Mouse (Mus musculus) liver, embryonic 14.5 days (tissue): ENCODE results near the gene Tmem132b. TPM values are rescaled to one million over a fixed set of nuclear protein-coding genes. Genes with fewer than 3 reads are reported as not detected.

Experiments used
- ATAC-seq: fragments of 200-750 bp; cut with Nextera tagmentation; 2 replicates; pipeline ENCODE4 v1.8.0; 2017; ENCODE audit warnings: moderate number of reproducible peaks, mild to moderate bottlenecking, moderate library complexity; ENCODE audit not compliant: insufficient read depth
- DNase-seq, 3 experiments: peaks; one replicate each; pipeline ENCODE4 v3.0.0-alpha.2; 2012 to 2013; ENCODE audit warnings: low read depth in 3 of 3, low spot score in 3 of 3
- H3K27ac ChIP-seq: fragments of 300-500 bp; sonication (generic); 2 replicates; pipeline ENCODE4 v1.5.1; 2014; ENCODE audit warnings: moderate library complexity, mild to moderate bottlenecking, control low read depth, inconsistent platforms
- H3K27me3 ChIP-seq: fragments of 300-500 bp; sonication (generic); 2 replicates; pipeline ENCODE4 v1.6.1; 2014; ENCODE audit warnings: mild to moderate bottlenecking, low read length, moderate library complexity; ENCODE audit not compliant: control insufficient read depth, insufficient read depth
- H3K36me3 ChIP-seq: fragments of 300-500 bp; sonication (generic); replicated peaks from 2 replicates; pipeline ENCODE4 v1.6.1; 2014; ENCODE audit warnings: low read depth; ENCODE audit not compliant: control insufficient read depth, insufficient read depth
- H3K4me1 ChIP-seq, 2 experiments: fragments of 200-500 bp in 1 of 2; fragments of 300-500 bp in 1 of 2; sonication (generic) in 1 of 2; replicated peaks; 2 replicates each; pipeline ENCODE4 v1.6.1; 2012 to 2014; ENCODE audit warnings: antibody characterized with exemption in 1 of 2, inconsistent platforms in 1 of 2, low read length in 1 of 2; ENCODE audit not compliant: control insufficient read depth in 2 of 2, insufficient read depth in 2 of 2
- H3K4me2 ChIP-seq: fragments of 300-500 bp; sonication (generic); 2 replicates; pipeline ENCODE4 v1.6.1; 2014; ENCODE audit warnings: low read depth, mild to moderate bottlenecking, control low read depth, moderate library complexity
- H3K4me3 ChIP-seq, 2 experiments: fragments of 200-500 bp in 1 of 2; fragments of 300-500 bp in 1 of 2; sonication (generic) in 1 of 2; 2 replicates each; pipeline ENCODE4 v1.5.1; 2012 to 2014; ENCODE audit warnings: low read depth in 2 of 2, low read length in 2 of 2, mild to moderate bottlenecking in 2 of 2, control low read depth in 1 of 2, inconsistent platforms in 1 of 2, moderate library complexity in 1 of 2; ENCODE audit not compliant: insufficient read depth in 1 of 2
- H3K9ac ChIP-seq: fragments of 300-500 bp; sonication (generic); replicated peaks from 2 replicates; pipeline ENCODE4 v1.6.1; 2014; ENCODE audit warnings: mild to moderate bottlenecking, control low read depth, moderate library complexity
- H3K9me3 ChIP-seq: fragments of 300-500 bp; sonication (generic); 2 replicates; pipeline ENCODE4 v1.6.1; 2016; ENCODE audit warnings: low read length, mixed read lengths; ENCODE audit not compliant: control insufficient read depth
- CTCF ChIP-seq: IDR thresholded peaks from 2 replicates; pipeline ENCODE4 v1.5.1; 2016; ENCODE audit warnings: antibody characterized with exemption, low read depth, control low read depth
- EP300 ChIP-seq: IDR thresholded peaks from 2 replicates; pipeline ENCODE4 v1.6.1; 2016; ENCODE audit warnings: antibody characterized with exemption, low read depth
- WGBS: fragments of 180-500 bp; shearing (Covaris S2); extraction: QIAGEN DNeasy Blood & Tissue Kit; methylation state at CpG from one replicate; pipeline ENCODE4 v1.1.7; 2014; ENCODE audit not compliant: insufficient replicate concordance; 5-methylcytosine and 5-hydroxymethylcytosine counted together
- polyA plus RNA-seq, 2 experiments: library from polyadenylated mRNA; depleted of rRNA in 1 of 2; stranded (reverse) in 1 of 2; unstranded in 1 of 2; fragments of >200 nt; fragmentation: Nextera tagmentation in 1 of 2; extraction: Ambion mirVana in 1 of 2; gene quantifications; 2 replicates each; pipeline versions ENCODE4 v1.2.1 to v1.2.3; 2012 to 2014

The Tmem132b gene
- polyA plus RNA-seq, 2 experiments, result not detected

DNA sequence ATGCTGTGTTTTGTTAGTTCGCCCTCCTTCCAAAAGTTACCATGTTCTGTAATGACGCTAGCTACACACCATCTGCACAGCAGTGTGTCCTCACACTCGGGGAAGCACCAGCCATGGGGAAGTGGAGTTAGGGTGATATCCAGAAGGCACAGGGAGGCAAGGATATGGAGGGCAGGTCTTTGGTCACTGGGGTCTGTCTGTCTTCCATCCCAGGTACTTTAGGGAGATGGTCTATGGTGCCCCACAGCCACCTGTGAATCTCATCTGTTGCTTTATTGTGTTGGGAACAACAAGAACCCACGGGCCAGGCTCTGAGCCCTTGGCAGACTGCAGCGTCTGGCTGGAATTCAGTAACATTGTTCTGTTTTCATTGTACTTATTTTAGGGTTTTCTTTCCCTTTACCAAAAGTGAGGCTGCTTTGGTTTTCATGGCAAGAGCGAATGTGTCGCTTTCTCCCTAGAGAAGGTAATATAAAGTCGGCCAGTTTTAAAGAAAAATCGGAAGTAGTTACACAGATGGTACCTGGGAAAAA lies 96.3 kb downstream of the Tmem132b start:
- H3K36me3 ChIP-seq, result no peaks in the 10 kb centered on the region
- no peaks in the 10 kb centered on the region for H3K4me1 ChIP-seq
- H3K9me3 ChIP-seq, result no peaks in the 10 kb centered on the region
- H3K27ac ChIP-seq, result no peak overlapping the region
- H3K4me3 ChIP-seq, result no peak overlapping the region
- TF ChIP-seq CTCF (no peak), EP300 (no peak)
- H3K4me2 ChIP-seq, result no peak overlapping the region
- ATAC-seq, result no peak
- H3K27me3 ChIP-seq, result no peaks in the 10 kb centered on the region
- no peak overlapping the region for H3K9ac ChIP-seq
- 72% methylated on average over 9 of the region's 9 CpGs for WGBS
- no peak for DNase-seq

DNA sequence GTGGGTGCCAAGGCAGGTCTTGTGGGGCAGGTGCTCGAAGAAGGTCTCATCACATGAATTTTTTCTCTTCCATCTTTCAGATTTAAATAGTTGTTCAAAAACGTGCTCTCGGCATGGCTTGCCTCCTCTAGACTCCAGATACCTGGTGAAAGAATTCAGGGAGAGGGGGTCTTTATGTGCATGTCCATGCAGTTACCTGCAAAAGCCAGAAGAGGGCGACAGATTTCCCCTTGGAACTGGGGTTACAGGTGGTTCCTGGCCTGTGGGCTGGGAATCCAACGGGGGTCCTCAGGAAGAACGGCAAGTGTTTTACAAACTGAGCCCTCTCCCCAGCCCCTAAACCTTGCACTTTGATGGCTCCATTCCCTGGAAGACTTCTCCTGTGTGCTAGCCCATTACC lies 103.1 kb downstream of the Tmem132b start:
- no peak overlapping the region for H3K4me3 ChIP-seq
- ATAC-seq (no peak), DNase-seq (no peak)
- H3K9ac ChIP-seq, result no peak overlapping the region
- no peaks in the 10 kb centered on the region for H3K36me3 ChIP-seq
- WGBS, result 50% methylated on average over 6 of the region's 6 CpGs
- no peaks in the 10 kb centered on the region; the same call in 1 of the 2 replicates for H3K9me3 ChIP-seq
- no peak for TF ChIP-seq CTCF
- TF ChIP-seq EP300, result no peak
- H3K4me2 ChIP-seq, result no peak overlapping the region
- no peaks in the 10 kb centered on the region for H3K27me3 ChIP-seq
- H3K27ac ChIP-seq, result no peak overlapping the region
- no peaks in the 10 kb centered on the region for H3K4me1 ChIP-seq

DNA sequence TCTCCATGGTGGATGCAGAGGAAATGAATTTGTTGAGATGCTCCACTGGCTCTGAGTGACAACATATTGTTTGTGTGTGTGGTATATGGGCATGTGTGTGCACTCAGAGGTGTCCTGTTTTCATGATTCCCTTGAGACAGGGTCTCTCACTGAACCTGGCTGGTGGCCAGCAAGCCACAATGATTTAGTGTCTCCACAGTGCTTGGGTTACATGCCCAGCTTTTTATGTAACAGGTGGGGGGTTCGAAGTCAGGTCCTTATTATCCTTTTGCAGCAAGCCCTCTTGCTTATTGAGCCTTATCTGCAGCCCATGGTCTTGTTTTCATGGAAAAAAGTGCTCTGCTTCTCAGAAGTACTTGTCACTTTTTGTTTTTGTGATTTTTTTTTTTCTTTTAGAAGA lies 109.4 kb downstream of the Tmem132b start:
- TF ChIP-seq CTCF, result no peak
- no peak for TF ChIP-seq EP300
- H3K27me3 ChIP-seq, result no peaks in the 10 kb centered on the region

DNA sequence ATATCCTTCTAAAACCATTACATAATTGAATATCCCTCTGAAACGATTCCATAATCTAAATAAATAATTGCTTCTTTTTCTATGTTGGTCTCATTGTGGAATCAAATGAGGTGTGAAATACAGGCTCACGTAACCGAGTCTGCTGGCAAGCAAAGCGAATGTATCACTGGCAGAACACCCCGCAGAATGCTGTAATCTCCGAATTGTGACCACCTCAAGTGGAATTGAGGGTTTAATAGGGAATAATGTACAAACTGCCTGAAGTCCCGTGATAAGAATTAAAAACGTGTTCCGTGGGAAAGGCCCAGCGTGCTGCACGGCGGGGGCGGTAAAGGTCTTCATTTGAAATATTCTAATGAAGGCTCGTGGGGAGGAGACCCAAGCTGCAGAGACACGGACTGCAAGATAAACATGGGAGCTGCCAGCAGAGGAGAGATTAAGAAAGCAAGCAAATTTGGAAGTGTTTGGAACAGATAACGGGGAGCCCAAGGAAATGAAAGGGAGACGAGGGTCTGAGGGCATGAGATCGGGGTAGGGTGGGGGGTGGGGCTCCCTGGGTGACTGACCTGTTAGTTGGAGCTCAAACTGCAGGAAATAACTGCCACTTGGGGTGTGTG lies 110.1 kb downstream of the Tmem132b start:
- Histone ChIP-seq H3K4me2 (no peak overlapping the region), H3K4me1 (no peaks in the 10 kb centered on the region)
- peak; percentile 71; the same call in 1 of the 2 replicates for ATAC-seq

More for the DNA sequence above, 109.4 kb downstream of the Tmem132b start:
- no peak overlapping the region for H3K4me3 ChIP-seq
- no peak overlapping the region for H3K4me2 ChIP-seq
- DNase-seq (no peak), ATAC-seq (no peak)
- no peaks in the 10 kb centered on the region for H3K4me1 ChIP-seq
- H3K27ac ChIP-seq, result no peak overlapping the region
- H3K9me3 ChIP-seq, result no peaks in the 10 kb centered on the region
- H3K9ac ChIP-seq, result no peak overlapping the region
- no peaks in the 10 kb centered on the region for H3K36me3 ChIP-seq
- 30% methylated on average over 1 of the region's 1 CpGs for WGBS

DNA sequence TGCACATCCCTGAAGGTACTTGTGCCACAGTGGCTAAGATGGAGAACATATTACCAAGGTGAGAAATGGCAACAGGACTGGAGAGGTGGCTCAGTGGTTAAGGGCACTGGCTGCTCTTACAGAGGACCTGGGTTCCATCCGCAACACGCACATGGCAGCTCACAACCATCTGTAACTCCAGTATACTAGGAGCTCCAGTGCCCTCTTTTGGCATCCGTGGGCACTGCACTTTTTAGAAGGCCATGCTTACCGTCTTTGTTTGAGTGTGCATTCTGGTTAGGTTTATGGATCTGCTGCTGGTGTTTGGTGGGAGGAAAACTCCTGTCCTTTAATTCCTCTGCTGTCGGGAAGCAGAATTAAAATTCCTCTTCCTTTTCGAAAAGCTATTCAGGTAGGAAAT lies 116.7 kb downstream of the Tmem132b start:
- no peaks in the 10 kb centered on the region for H3K36me3 ChIP-seq
- H3K27ac ChIP-seq, result no peak overlapping the region
- no peak overlapping the region for H3K9ac ChIP-seq
- no peaks in the 10 kb centered on the region for H3K27me3 ChIP-seq
- DNase-seq, result no peak
- 63% methylated on average over 6 of the region's 6 CpGs for WGBS
- TF ChIP-seq EP300 (no peak), CTCF (no peak)
- H3K4me1 ChIP-seq, result no peaks in the 10 kb centered on the region
- H3K4me3 ChIP-seq, result no peak overlapping the region
- H3K4me2 ChIP-seq, result no peak overlapping the region
- ATAC-seq, result no peak
- no peaks in the 10 kb centered on the region for H3K9me3 ChIP-seq

More for the DNA sequence above, 110.1 kb downstream of the Tmem132b start:
- H3K36me3 ChIP-seq, result no peaks in the 10 kb centered on the region
- H3K27ac ChIP-seq, result no peak overlapping the region
- H3K27me3 ChIP-seq, result no peaks in the 10 kb centered on the region
- peak in 2 of 3 experiments; percentile 4 to 9 for DNase-seq
- H3K9me3 ChIP-seq, result no peaks in the 10 kb centered on the region
- H3K4me3 ChIP-seq, result no peak overlapping the region
- no peak for TF ChIP-seq CTCF
- TF ChIP-seq EP300, result no peak
- 52% methylated on average over 18 of the region's 18 CpGs for WGBS
- no peak overlapping the region for H3K9ac ChIP-seq
